Mouse (Mus musculus) stomach, embryonic 15.5 days (tissue): Measurements from ENCODE around the gene Nt5dc3. TPM values are rescaled to one million over a fixed set of nuclear protein-coding genes. Genes with fewer than 3 reads are reported as not detected.

Experiments used
- polyA plus RNA-seq: library from polyadenylated mRNA; unstranded; fragments of >200 nt; fragmentation: Nextera tagmentation; extraction: Ambion mirVana; gene quantifications from 2 replicates; pipeline ENCODE4 v1.2.1, GENCODE M21; 2015

The Nt5dc3 gene
- polyA plus RNA-seq, 1 experiment from 2014 or later = 1.5 TPM

Other genes with a start within 250 kb of the Nt5dc3 start
- 662 and 751 TPM in 2 replicates for gene Hsp90b1, start 73.5 kb upstream of the Nt5dc3 start, polyA plus RNA-seq
- 1.6 and 1.7 TPM in 2 replicates for gene Ttc41, start 73.2 kb upstream of the Nt5dc3 start, polyA plus RNA-seq
- not detected in 2 replicates for gene Gm49358, start 15.0 kb upstream of the Nt5dc3 start, polyA plus RNA-seq
- 3.3 and 5.0 TPM in 2 replicates for gene Stab2, start 229.0 kb downstream of the Nt5dc3 start, polyA plus RNA-seq